Mouse (Mus musculus) liver (tissue): ENCODE measurements around the gene Ncapd2.

Experiments
- DNase-seq: peaks from one replicate; pipeline ENCODE4 v3.0.0-alpha.2; 2020; ENCODE audit warnings: mixed read lengths

The Ncapd2 gene

GRCm38 (mm10) chr6:125145479-125145951 is 46.0 kb downstream of the Ncapd2 start:
- DNase-seq = peak; percentile 55

- DNase-seq = peak; percentile 89
Observed at GRCm38 (mm10) chr6:125145001-125145400, 46.5 kb downstream of the Ncapd2 start, which contains the start of gene Iffo1. TSS of gene Iffo1 (plus strand) at chr6:125145241.

GRCm38 (mm10) chr6:125143904-125144303 is 47.6 kb downstream of the Ncapd2 start:
- DNase-seq = no peak

GRCm38 (mm10) chr6:125143128-125143527 is 48.4 kb downstream of the Ncapd2 start:
- DNase-seq = no peak

- no peak for DNase-seq
Observed at GRCm38 (mm10) chr6:125142436-125142835, 49.1 kb downstream of the Ncapd2 start.

GRCm38 (mm10) chr6:125139747-125140146 is 51.8 kb downstream of the Ncapd2 start:
- DNase-seq = no peak

- no peak for DNase-seq
Observed at GRCm38 (mm10) chr6:125137002-125137671, 54.4 kb downstream of the Ncapd2 start.

GRCm38 (mm10) chr6:125132470-125132869 is 59.0 kb downstream of the Ncapd2 start:
- no peak for DNase-seq

GRCm38 (mm10) chr6:125131302-125132156 is 60.0 kb downstream of the Ncapd2 start, which contains the start of gene Nop2:
TSS of gene Nop2 (plus strand) at chr6:125131909.
- DNase-seq = peak; percentile 95

- no peak for DNase-seq
Observed at GRCm38 (mm10) chr6:125129710-125130402, 61.6 kb downstream of the Ncapd2 start.

- DNase-seq = no peak
Observed at GRCm38 (mm10) chr6:125128724-125129123, 62.8 kb downstream of the Ncapd2 start.

- no peak for DNase-seq
Observed at GRCm38 (mm10) chr6:125119387-125119786, 72.1 kb downstream of the Ncapd2 start.
